Mouse (Mus musculus): ENCODE data around the gene Slc1a7. TPM values are rescaled to one million over a fixed set of nuclear protein-coding genes. Genes with fewer than 3 reads are reported as not detected.

The Slc1a7 gene
- polyA plus RNA-seq, 1 experiment from 2014 or later: not detected

- no peak for ATAC-seq
- Histone ChIP-seq H3K9me3 (no peaks in the 10 kb centered on the region), H3K27ac (no peak overlapping the region), H3K9ac (replicated peaks) (no peak overlapping the region), H3K4me3 (replicated peaks) (no peak overlapping the region), H3K27me3 (peaks cover 53% of the 10 kb centered on the region), H3K36me3 (no peaks in the 10 kb centered on the region), H3K4me1 (replicated peaks) (peaks cover 15% of the 10 kb centered on the region), H3K4me2 (replicated peaks) (no peak overlapping the region)
- 84% methylated on average over 8 of the region's 8 CpGs for WGBS
These were observed 65.1 kb downstream of the Slc1a7 start for GRCm38 (mm10) chr4:108033041-108033764.

GRCm38 (mm10) chr4:108037027-108037426 is 68.9 kb downstream of the Slc1a7 start:
- no peak overlapping the region for H3K4me3 ChIP-seq (replicated peaks)
- ATAC-seq: no peak
- H3K36me3 ChIP-seq: peaks cover 8% of the 10 kb centered on the region
- H3K9ac ChIP-seq (replicated peaks): no peak overlapping the region
- peaks cover 23% of the 10 kb centered on the region for H3K27me3 ChIP-seq
- H3K9me3 ChIP-seq: no peaks in the 10 kb centered on the region
- H3K4me2 ChIP-seq (replicated peaks): no peak overlapping the region
- peaks cover 3% of the 10 kb centered on the region for H3K4me1 ChIP-seq (replicated peaks)
- WGBS: 77% methylated on average over 8 of the region's 8 CpGs
- no peak overlapping the region for H3K27ac ChIP-seq

DNA sequence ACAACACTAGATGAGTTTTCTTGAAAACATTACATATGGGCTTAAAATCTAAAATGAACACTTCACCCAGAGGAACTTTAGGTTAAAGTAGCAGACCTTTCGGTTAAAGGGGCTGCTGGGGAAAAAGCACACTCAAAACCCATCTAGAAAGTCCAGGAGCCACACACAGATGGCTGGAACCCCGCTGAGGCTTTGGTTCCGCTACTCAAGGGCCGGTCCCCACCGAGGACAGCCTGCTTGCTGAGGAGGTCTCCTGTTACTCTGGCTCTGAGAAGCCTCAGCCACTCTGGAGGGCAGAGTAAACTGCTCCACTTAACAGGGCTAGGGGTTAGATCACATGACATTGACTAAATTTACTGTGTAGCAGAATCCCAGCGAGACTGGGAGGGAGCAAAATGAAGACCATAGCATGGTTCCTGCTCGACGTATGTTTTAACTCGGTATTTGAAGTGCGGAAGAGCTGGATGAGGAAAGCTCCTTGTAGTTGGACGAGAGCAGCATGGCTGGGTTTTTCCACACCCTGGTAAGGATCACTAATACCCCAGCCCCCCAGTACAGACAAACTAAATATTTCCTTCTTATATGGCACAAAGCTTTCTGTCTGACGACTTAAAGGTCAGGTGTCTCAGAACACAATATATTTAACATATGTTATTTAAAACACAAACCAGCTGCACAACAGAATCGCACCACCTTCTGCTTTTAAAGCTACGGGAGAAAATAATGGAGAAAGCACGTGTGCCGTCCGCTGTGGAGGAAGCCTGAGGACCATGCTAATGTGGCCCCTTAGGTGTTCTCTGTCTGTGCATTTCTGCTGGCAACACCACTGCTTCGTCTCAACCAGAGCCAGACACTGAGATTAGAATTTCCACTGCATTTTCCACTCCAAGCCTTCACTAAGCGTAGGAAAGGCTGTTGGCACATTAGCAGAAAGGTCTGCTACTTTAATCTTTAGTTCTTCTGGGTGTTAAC is 77.3 kb downstream of the Slc1a7 start:
- Histone ChIP-seq H3K9ac (replicated peaks) (no peak overlapping the region), H3K4me3 (replicated peaks) (no peak overlapping the region), H3K4me1 (replicated peaks) (no peaks in the 10 kb centered on the region), H3K27me3 (no peaks in the 10 kb centered on the region), H3K4me2 (replicated peaks) (no peak overlapping the region), H3K9me3 (no peaks in the 10 kb centered on the region), H3K27ac (no peak overlapping the region), H3K36me3 (peaks cover 66% of the 10 kb centered on the region)
- no peak for ATAC-seq
- WGBS: 76% methylated on average over 19 of the region's 19 CpGs

DNA sequence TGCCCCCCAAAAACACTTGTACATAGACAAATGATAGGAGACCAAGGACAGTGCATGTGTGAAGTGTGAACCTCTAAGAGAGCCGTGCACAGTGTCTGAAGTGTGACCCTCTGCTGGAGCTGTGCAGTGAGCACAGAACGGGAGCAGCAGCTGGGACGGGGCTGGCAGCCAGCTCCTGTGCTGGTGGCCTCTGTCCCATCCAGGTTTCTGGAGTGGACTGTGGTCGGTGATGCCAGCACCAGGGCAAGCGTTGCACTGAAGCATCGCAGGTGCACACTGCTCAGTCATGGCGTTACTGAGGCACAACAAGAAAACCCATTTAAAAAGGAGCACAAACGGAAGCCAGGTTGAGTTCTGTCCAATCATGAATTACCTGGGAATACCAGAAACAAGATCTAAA is 78.0 kb downstream of the Slc1a7 start:
- WGBS: 89% methylated on average over 8 of the region's 8 CpGs
- H3K36me3 ChIP-seq: peaks cover 69% of the 10 kb centered on the region

GRCm38 (mm10) chr4:108051687-108052274 is 83.6 kb downstream of the Slc1a7 start:
- H3K9me3 ChIP-seq: no peaks in the 10 kb centered on the region
- H3K36me3 ChIP-seq: peaks cover 82% of the 10 kb centered on the region
- no peak for ATAC-seq
- no peak overlapping the region for H3K4me2 ChIP-seq (replicated peaks)
- no peak overlapping the region for H3K9ac ChIP-seq (replicated peaks)
- H3K27ac ChIP-seq: no peak overlapping the region
- no peaks in the 10 kb centered on the region for H3K27me3 ChIP-seq
- H3K4me1 ChIP-seq (replicated peaks): no peaks in the 10 kb centered on the region
- H3K4me3 ChIP-seq (replicated peaks): no peak overlapping the region
- WGBS: 80% methylated on average over 10 of the region's 10 CpGs

More for the DNA sequence above, 78.0 kb downstream of the Slc1a7 start:
- Histone ChIP-seq H3K9ac (replicated peaks) (no peak overlapping the region), H3K9me3 (no peaks in the 10 kb centered on the region), H3K4me1 (replicated peaks) (no peaks in the 10 kb centered on the region), H3K4me3 (replicated peaks) (no peak overlapping the region), H3K27ac (no peak overlapping the region), H3K4me2 (replicated peaks) (no peak overlapping the region), H3K27me3 (no peaks in the 10 kb centered on the region)
- no peak for ATAC-seq

- H3K36me3 ChIP-seq: peaks cover 78% of the 10 kb centered on the region
- no peak for ATAC-seq
- no peak overlapping the region for H3K27ac ChIP-seq
- no peak overlapping the region for H3K9ac ChIP-seq (replicated peaks)
- H3K4me1 ChIP-seq (replicated peaks): no peaks in the 10 kb centered on the region
- 90% methylated on average over 8 of the region's 8 CpGs for WGBS
- no peaks in the 10 kb centered on the region for H3K27me3 ChIP-seq
- no peaks in the 10 kb centered on the region for H3K9me3 ChIP-seq
- no peak overlapping the region for H3K4me3 ChIP-seq (replicated peaks)
- H3K4me2 ChIP-seq (replicated peaks): no peak overlapping the region
These were observed 84.5 kb downstream of the Slc1a7 start for GRCm38 (mm10) chr4:108052673-108053072.

DNA sequence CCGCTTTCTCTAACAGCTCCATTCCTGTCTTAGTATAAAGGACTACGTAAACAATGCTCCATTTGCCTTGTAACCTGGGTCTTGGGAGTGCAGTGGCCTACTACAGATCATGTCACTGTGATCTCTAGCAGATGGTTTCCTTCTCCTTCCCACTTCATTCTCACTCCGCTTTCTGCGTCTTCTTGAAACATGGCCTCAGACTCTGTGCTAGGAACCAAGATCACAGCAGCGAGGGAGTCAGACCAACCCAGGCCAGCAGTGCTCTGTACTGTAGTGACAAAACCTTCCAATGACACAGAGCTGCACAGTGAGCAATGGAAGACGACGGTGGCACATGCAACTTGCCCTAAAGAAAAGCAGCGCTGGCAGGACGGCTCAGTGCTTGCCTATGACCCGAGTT is 87.7 kb downstream of the Slc1a7 start:
- 94% methylated on average over 10 of the region's 10 CpGs for WGBS
- H3K27ac ChIP-seq: no peak overlapping the region
- H3K4me3 ChIP-seq (replicated peaks): no peak overlapping the region
- ATAC-seq: no peak
- H3K9me3 ChIP-seq: no peaks in the 10 kb centered on the region
- no peaks in the 10 kb centered on the region for H3K27me3 ChIP-seq
- peaks cover 4% of the 10 kb centered on the region; the same call in 1 of the 2 replicates for H3K4me1 ChIP-seq (replicated peaks)
- no peak overlapping the region for H3K9ac ChIP-seq (replicated peaks)
- H3K36me3 ChIP-seq: peaks cover 67% of the 10 kb centered on the region
- no peak overlapping the region for H3K4me2 ChIP-seq (replicated peaks)

GRCm38 (mm10) chr4:108057247-108057646 is 89.1 kb downstream of the Slc1a7 start:
- WGBS: 97% methylated on average over 2 of the region's 2 CpGs
- H3K4me2 ChIP-seq (replicated peaks): no peak overlapping the region
- no peak overlapping the region for H3K27ac ChIP-seq
- H3K9ac ChIP-seq (replicated peaks): no peak overlapping the region
- H3K27me3 ChIP-seq: no peaks in the 10 kb centered on the region
- H3K4me3 ChIP-seq (replicated peaks): no peak overlapping the region
- ATAC-seq: no peak
- H3K36me3 ChIP-seq: peaks cover 61% of the 10 kb centered on the region
- no peaks in the 10 kb centered on the region for H3K9me3 ChIP-seq
- H3K4me1 ChIP-seq (replicated peaks): peaks cover 4% of the 10 kb centered on the region; the same call in 1 of the 2 replicates

GRCm38 (mm10) chr4:108058166-108058565 is 90.0 kb downstream of the Slc1a7 start:
- 91% methylated on average over 10 of the region's 10 CpGs for WGBS
- H3K4me3 ChIP-seq (replicated peaks): no peak overlapping the region
- no peaks in the 10 kb centered on the region for H3K9me3 ChIP-seq
- ATAC-seq: no peak
- H3K27me3 ChIP-seq: no peaks in the 10 kb centered on the region
- no peak overlapping the region for H3K4me2 ChIP-seq (replicated peaks)
- no peak overlapping the region for H3K27ac ChIP-seq
- no peak overlapping the region for H3K9ac ChIP-seq (replicated peaks)
- peaks cover 56% of the 10 kb centered on the region for H3K36me3 ChIP-seq
- peaks cover 4% of the 10 kb centered on the region; the same call in 1 of the 2 replicates for H3K4me1 ChIP-seq (replicated peaks)

- ATAC-seq: 0 out of 2 replicates have a peak, but pooled peaks have one; percentile 30
- no peaks in the 10 kb centered on the region for H3K27me3 ChIP-seq
- no peak overlapping the region for H3K9ac ChIP-seq (replicated peaks)
- H3K4me1 ChIP-seq (replicated peaks): peaks cover 4% of the 10 kb centered on the region; the same call in 1 of the 2 replicates
- H3K9me3 ChIP-seq: no peaks in the 10 kb centered on the region
- H3K27ac ChIP-seq: peak overlapping the region; percentile 57
- H3K36me3 ChIP-seq: peaks cover 50% of the 10 kb centered on the region
- peak overlapping the region; percentile 9; the same call in 1 of the 2 replicates for H3K4me2 ChIP-seq (replicated peaks)
- no peak overlapping the region for H3K4me3 ChIP-seq (replicated peaks)
- WGBS: 35% methylated on average over 19 of the region's 19 CpGs
These were observed 91.7 kb downstream of the Slc1a7 start for GRCm38 (mm10) chr4:108059601-108060379.

DNA sequence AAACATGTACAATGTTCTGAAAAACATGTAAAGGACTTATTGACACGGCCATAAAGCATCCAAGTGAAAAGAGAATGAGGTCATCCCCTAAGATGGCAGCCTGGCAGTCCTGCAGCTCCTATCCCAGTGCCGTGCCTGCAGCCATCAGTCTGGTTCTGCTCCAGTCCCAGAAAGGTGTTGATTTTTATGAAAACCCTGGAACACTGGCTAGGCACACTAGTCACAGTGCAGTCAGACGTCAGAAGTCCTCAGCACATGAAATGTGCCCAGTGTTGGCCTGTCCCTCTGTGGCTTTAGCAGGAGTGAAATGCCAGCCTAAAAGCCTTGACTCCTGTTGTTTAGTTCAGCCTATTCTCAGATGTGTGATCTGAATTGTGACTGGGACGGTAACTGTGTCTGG is 92.6 kb downstream of the Slc1a7 start:
- Histone ChIP-seq H3K27ac (no peak overlapping the region), H3K36me3 (peaks cover 49% of the 10 kb centered on the region), H3K4me3 (replicated peaks) (no peak overlapping the region), H3K4me1 (replicated peaks) (peaks cover 4% of the 10 kb centered on the region; the same call in 1 of the 2 replicates), H3K4me2 (replicated peaks) (no peak overlapping the region), H3K9me3 (no peaks in the 10 kb centered on the region), H3K27me3 (no peaks in the 10 kb centered on the region), H3K9ac (replicated peaks) (no peak overlapping the region)
- WGBS: 75% methylated on average over 4 of the region's 4 CpGs
- no peak for ATAC-seq

All from midbrain, embryonic 13.5 days (tissue).